Mouse (Mus musculus) intestine, embryonic 16.5 days (tissue): Measurements from ENCODE around the gene Lix1. TPM values are rescaled to one million over a fixed set of nuclear protein-coding genes. Genes with fewer than 3 reads are reported as not detected.
A peak's percentile ranks its signal among the peaks of the same experiment; 100 is the strongest.
"Not testable (repeated sequence)": the region's sequence is repeated elsewhere in the genome, so short reads cannot be mapped to it uniquely, and the experiment has no call there.

ENCODE experiments used
- ATAC-seq: fragments of 200-750 bp; cut with Nextera tagmentation; 2 replicates; pipeline ENCODE4 v1.8.0; 2017; ENCODE audit warnings: moderate TSS enrichment, moderate library complexity
- H3K27ac ChIP-seq: fragments of 300-500 bp; sonication (generic); 2 replicates; pipeline ENCODE4 v1.5.1; 2014; ENCODE audit warnings: mild to moderate bottlenecking, low read length
- H3K27me3 ChIP-seq: fragments of 300-500 bp; sonication (generic); replicated peaks from 2 replicates; pipeline ENCODE4 v1.6.1; 2014; ENCODE audit warnings: low read length, control low read depth, mixed read lengths; ENCODE audit not compliant: control insufficient read depth, insufficient read depth
- H3K36me3 ChIP-seq: fragments of 300-500 bp; sonication (generic); 2 replicates; pipeline ENCODE4 v1.6.1; 2014; ENCODE audit warnings: low read length, control low read depth; ENCODE audit not compliant: control insufficient read depth, insufficient read depth
- H3K4me1 ChIP-seq: fragments of 300-500 bp; sonication (generic); 2 replicates; pipeline ENCODE4 v1.6.1; 2014; ENCODE audit warnings: low read length, control low read depth, mixed read lengths; ENCODE audit not compliant: control insufficient read depth, insufficient read depth
- H3K4me2 ChIP-seq: fragments of 300-500 bp; sonication (generic); 2 replicates; pipeline ENCODE4 v1.6.1; 2014; ENCODE audit warnings: low read depth, low read length, control low read depth
- H3K4me3 ChIP-seq: fragments of 300-500 bp; sonication (generic); 2 replicates; pipeline ENCODE4 v1.5.1; 2014; ENCODE audit warnings: mild to moderate bottlenecking, low read length
- H3K9ac ChIP-seq: fragments of 300-500 bp; sonication (generic); 2 replicates; pipeline ENCODE4 v1.6.1; 2014; ENCODE audit warnings: low read depth, low read length
- H3K9me3 ChIP-seq: fragments of 300-500 bp; sonication (generic); 2 replicates; pipeline ENCODE4 v1.6.1; 2016; ENCODE audit warnings: low read length, control low read depth; ENCODE audit not compliant: control insufficient read depth
- WGBS: fragments of 180-500 bp; shearing (Covaris S2); extraction: QIAGEN DNeasy Blood & Tissue Kit; methylation state at CpG from one replicate; pipeline ENCODE4 v1.1.7; 2014; 5-methylcytosine and 5-hydroxymethylcytosine counted together
- polyA plus RNA-seq: library from polyadenylated mRNA; unstranded; fragments of >200 nt; fragmentation: Nextera tagmentation; extraction: Ambion mirVana; gene quantifications from 2 replicates; pipeline ENCODE4 v1.2.1, GENCODE M21; 2015

The Lix1 gene
- polyA plus RNA-seq, 1 experiment from 2014 or later, result 4.0 TPM

- Histone ChIP-seq H3K27ac (no peak overlapping the region), H3K9me3 (no peaks in the 10 kb centered on the region), H3K27me3 (no peaks in the 10 kb centered on the region), H3K36me3 (no peaks in the 10 kb centered on the region), H3K9ac (no peak overlapping the region), H3K4me1 (peaks cover 5% of the 10 kb centered on the region; the same call in 1 of the 2 replicates), H3K4me2 (no peak overlapping the region), H3K4me3 (no peak overlapping the region)
- WGBS, result 86% methylated on average over 3 of the region's 3 CpGs
- no peak for ATAC-seq
These were observed 50.1 kb downstream of the Lix1 start for GRCm38 (mm10) chr17:17452617-17453016.

- Histone ChIP-seq H3K4me3 (no peak overlapping the region), H3K36me3 (no peaks in the 10 kb centered on the region), H3K4me1 (no peaks in the 10 kb centered on the region), H3K27me3 (no peaks in the 10 kb centered on the region), H3K9me3 (no peaks in the 10 kb centered on the region), H3K9ac (no peak overlapping the region), H3K27ac (no peak overlapping the region), H3K4me2 (no peak overlapping the region)
- WGBS, result 85% methylated on average over 1 of the region's 1 CpGs
- no peak for ATAC-seq
These were observed 52.1 kb downstream of the Lix1 start for GRCm38 (mm10) chr17:17454573-17454972.

- Histone ChIP-seq H3K4me2 (no peak overlapping the region), H3K36me3 (no peaks in the 10 kb centered on the region), H3K9ac (no peak overlapping the region), H3K27me3 (no peaks in the 10 kb centered on the region), H3K4me1 (no peaks in the 10 kb centered on the region), H3K27ac (no peak overlapping the region), H3K4me3 (no peak overlapping the region), H3K9me3 (no peaks in the 10 kb centered on the region)
- ATAC-seq, result no peak
- WGBS, result 69% methylated on average over 2 of the region's 2 CpGs
These were observed 83.3 kb downstream of the Lix1 start for GRCm38 (mm10) chr17:17485789-17486188.

- Histone ChIP-seq H3K27ac (no peak overlapping the region), H3K27me3 (no peaks in the 10 kb centered on the region), H3K9ac (no peak overlapping the region), H3K9me3 (no peaks in the 10 kb centered on the region), H3K4me1 (no peaks in the 10 kb centered on the region), H3K4me3 (no peak overlapping the region), H3K36me3 (no peaks in the 10 kb centered on the region), H3K4me2 (no peak overlapping the region)
- peak; percentile 68 for ATAC-seq
- WGBS, result 45% methylated on average over 14 of the region's 15 CpGs
These were observed 88.5 kb downstream of the Lix1 start for GRCm38 (mm10) chr17:17490820-17491621.

GRCm38 (mm10) chr17:17491622-17492001 lies 89.1 kb downstream of the Lix1 start:
- no peak overlapping the region for H3K4me3 ChIP-seq
- no peaks in the 10 kb centered on the region for H3K4me1 ChIP-seq
- no peak overlapping the region for H3K4me2 ChIP-seq
- H3K36me3 ChIP-seq, result no peaks in the 10 kb centered on the region
- H3K27me3 ChIP-seq, result no peaks in the 10 kb centered on the region
- H3K9ac ChIP-seq, result no peak overlapping the region
- WGBS, result 43% methylated on average over 7 of the region's 7 CpGs
- H3K27ac ChIP-seq, result no peak overlapping the region
- no peaks in the 10 kb centered on the region for H3K9me3 ChIP-seq
- ATAC-seq, result peak; percentile 48; the same call in 1 of the 2 replicates

- H3K9me3 ChIP-seq, result no peaks in the 10 kb centered on the region
- no peak overlapping the region for H3K27ac ChIP-seq
- no peak overlapping the region for H3K9ac ChIP-seq
- no peak overlapping the region for H3K4me3 ChIP-seq
- H3K4me2 ChIP-seq, result no peak overlapping the region
- no peak for ATAC-seq
- WGBS, result 79% methylated on average over 8 of the region's 8 CpGs
- H3K27me3 ChIP-seq, result no peaks in the 10 kb centered on the region
- no peaks in the 10 kb centered on the region for H3K36me3 ChIP-seq
- no peaks in the 10 kb centered on the region for H3K4me1 ChIP-seq
These were observed 89.6 kb downstream of the Lix1 start for GRCm38 (mm10) chr17:17492116-17492515.

GRCm38 (mm10) chr17:17496234-17496633 lies 93.8 kb downstream of the Lix1 start:
- not testable (repeated sequence) for H3K4me1 ChIP-seq, ATAC-seq, H3K27ac ChIP-seq, H3K36me3 ChIP-seq, H3K4me2 ChIP-seq, H3K9me3 ChIP-seq, H3K27me3 ChIP-seq, H3K4me3 ChIP-seq, H3K9ac ChIP-seq

GRCm38 (mm10) chr17:17496730-17497129 lies 94.3 kb downstream of the Lix1 start:
- Histone ChIP-seq H3K9ac (no peak overlapping the region), H3K4me2 (no peak overlapping the region), H3K9me3 (no peaks in the 10 kb centered on the region), H3K27ac (no peak overlapping the region), H3K36me3 (no peaks in the 10 kb centered on the region), H3K27me3 (no peaks in the 10 kb centered on the region), H3K4me1 (no peaks in the 10 kb centered on the region), H3K4me3 (no peak overlapping the region)
- 75% methylated on average over 7 of the region's 7 CpGs for WGBS
- ATAC-seq, result peak; percentile 90

GRCm38 (mm10) chr17:17498848-17499247 lies 96.4 kb downstream of the Lix1 start:
- ATAC-seq, result no peak
- no peak overlapping the region for H3K9ac ChIP-seq
- no peaks in the 10 kb centered on the region for H3K9me3 ChIP-seq
- no peak overlapping the region for H3K4me2 ChIP-seq
- no peaks in the 10 kb centered on the region for H3K4me1 ChIP-seq
- no peak overlapping the region for H3K4me3 ChIP-seq
- H3K27ac ChIP-seq, result no peak overlapping the region
- WGBS, result 12% methylated on average over 1 of the region's 1 CpGs
- no peaks in the 10 kb centered on the region for H3K36me3 ChIP-seq
- no peaks in the 10 kb centered on the region for H3K27me3 ChIP-seq

- no peak overlapping the region for H3K9ac ChIP-seq
- H3K4me1 ChIP-seq, result no peaks in the 10 kb centered on the region
- no peaks in the 10 kb centered on the region for H3K9me3 ChIP-seq
- 61% methylated on average over 3 of the region's 3 CpGs for WGBS
- H3K27me3 ChIP-seq, result no peaks in the 10 kb centered on the region
- H3K4me2 ChIP-seq, result no peak overlapping the region
- H3K4me3 ChIP-seq, result no peak overlapping the region
- no peak overlapping the region for H3K27ac ChIP-seq
- no peaks in the 10 kb centered on the region for H3K36me3 ChIP-seq
- ATAC-seq, result no peak
These were observed 96.8 kb downstream of the Lix1 start for GRCm38 (mm10) chr17:17499278-17499677.
